Mouse (Mus musculus) lung, adult 2 months (tissue): ENCODE results near the gene Terf2.

ENCODE experiments used
- CTCF ChIP-seq: fragments of 200-500 bp; IDR thresholded peaks from 2 replicates; pipeline ENCODE4 v1.5.1; 2011; ENCODE audit warnings: mild to moderate bottlenecking, low read length, control low read depth; ENCODE audit not compliant: insufficient read depth
- POLR2A ChIP-seq: fragments of 200-500 bp; IDR thresholded peaks from 2 replicates; pipeline ENCODE4 v1.6.1; 2011; ENCODE audit warnings: low read depth, mild to moderate bottlenecking, control low read depth, low read length, borderline replicate concordance; ENCODE audit errors: extremely low read depth

- TF ChIP-seq CTCF (no peak), POLR2A (no peak)
These were observed 20.0 kb downstream of the Terf2 start for GRCm38 (mm10) chr8:107076239-107076888.
